Mouse (Mus musculus) MEL (cell line): ENCODE measurements around the gene Mpv17l2.

ENCODE experiments used
- BHLHE40 ChIP-seq: IDR thresholded peaks from 2 replicates; pipeline ENCODE4 v1.6.1; 2012; ENCODE audit warnings: low read depth, mild to moderate bottlenecking, inconsistent platforms, low read length, improper control_type of control experiment, borderline replicate concordance
- CTCF ChIP-seq, 3 experiments: IDR thresholded peaks in 2 of 3; conservative IDR thresholded peaks in 1 of 3; 2 replicates each; pipeline ENCODE4 v1.5.1; 2011 to 2012; ENCODE audit warnings: low read length in 3 of 3, low read depth in 2 of 3, mild to moderate bottlenecking in 2 of 3, improper control_type of control experiment in 1 of 3, inconsistent platforms in 1 of 3, mixed read lengths in 1 of 3, moderate library complexity in 1 of 3; ENCODE audit not compliant: control insufficient read depth in 1 of 3, insufficient read depth in 1 of 3, poor library complexity in 1 of 3, severe bottlenecking in 1 of 3
- EP300 ChIP-seq, 2 experiments: IDR thresholded peaks; 2 replicates each; pipeline ENCODE4 v1.6.1; 2011; ENCODE audit warnings: improper control_type of control experiment in 2 of 2, low read length in 2 of 2, low read depth in 1 of 2, mild to moderate bottlenecking in 1 of 2
- GATA1 ChIP-seq: IDR thresholded peaks from 2 replicates; pipeline ENCODE4 v1.6.1; 2011; ENCODE audit warnings: low read depth, low read length, improper control_type of control experiment
- JUND ChIP-seq: IDR thresholded peaks from 2 replicates; pipeline ENCODE4 v1.6.1; 2011; ENCODE audit warnings: low read depth, mild to moderate bottlenecking, improper control_type of control experiment, low read length
- MAX ChIP-seq: IDR thresholded peaks from 2 replicates; pipeline ENCODE4 v1.6.1; 2011; ENCODE audit warnings: low read length, improper control_type of control experiment
- MEF2A ChIP-seq: IDR thresholded peaks from 2 replicates; pipeline ENCODE4 v1.6.1; 2014; ENCODE audit warnings: low read depth, mild to moderate bottlenecking, inconsistent platforms, low read length, improper control_type of control experiment; ENCODE audit not compliant: poor library complexity, insufficient replicate concordance, severe bottlenecking; ENCODE audit errors: extremely low read depth
- MYC ChIP-seq: IDR thresholded peaks from 2 replicates; pipeline ENCODE4 v1.6.1; 2011; ENCODE audit warnings: low read depth, mild to moderate bottlenecking, low read length, improper control_type of control experiment, moderate library complexity
- POLR2AphosphoS2 ChIP-seq: IDR thresholded peaks from 2 replicates; pipeline ENCODE4 v1.6.1; 2011; ENCODE audit warnings: low read length, improper control_type of control experiment
- SMC3 ChIP-seq: IDR thresholded peaks from 2 replicates; pipeline ENCODE4 v1.6.1; 2011; ENCODE audit warnings: low read depth, low read length, improper control_type of control experiment
- TCF12 ChIP-seq: IDR thresholded peaks from 2 replicates; pipeline ENCODE4 v1.6.1; 2014; ENCODE audit warnings: low read depth, mild to moderate bottlenecking, inconsistent platforms, low read length, improper control_type of control experiment, moderate library complexity
- USF1 ChIP-seq: IDR thresholded peaks from 2 replicates; pipeline ENCODE4 v1.6.1; 2014; ENCODE audit warnings: low read depth, mild to moderate bottlenecking, inconsistent platforms, low read length, improper control_type of control experiment, moderate library complexity
- ZMIZ1 ChIP-seq: IDR thresholded peaks from 2 replicates; pipeline ENCODE4 v1.6.1; 2012; ENCODE audit warnings: low read depth, mild to moderate bottlenecking, inconsistent platforms, low read length, improper control_type of control experiment, moderate library complexity
- ZNF384 ChIP-seq: IDR thresholded peaks from 2 replicates; pipeline ENCODE4 v1.6.1; 2012; ENCODE audit warnings: low read depth, mild to moderate bottlenecking, inconsistent platforms, low read length, improper control_type of control experiment

DNA sequence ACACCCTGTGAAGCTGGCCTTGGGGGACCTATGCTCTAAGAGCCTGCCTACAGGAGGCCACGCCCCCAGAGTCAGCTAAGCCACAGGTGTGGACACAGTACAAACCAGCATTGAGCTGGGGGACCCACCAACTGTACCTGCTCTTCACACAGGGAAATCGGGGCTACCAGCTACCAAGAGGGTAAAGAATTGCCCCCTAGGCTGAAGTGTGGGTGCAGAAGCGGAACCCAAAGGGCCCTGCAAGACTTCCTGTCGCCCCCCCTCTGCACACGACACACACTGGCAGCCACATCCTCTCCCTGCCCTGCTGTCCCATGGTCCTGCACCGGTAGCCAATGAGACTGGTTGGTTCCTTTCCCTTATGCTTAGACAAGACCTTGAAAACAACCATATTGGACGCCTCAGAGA is 30.6 kb upstream of the Mpv17l2 start:
- TF ChIP-seq POLR2AphosphoS2 (no peak), ZNF384 (no peak), MYC (peak; percentile 59; the same call in 1 of the 2 replicates), CTCF (IDR thresholded peaks at IDR 0.05 in 2 of 3, conservative IDR thresholded peaks at IDR 0.05 in 1 of 3; ENCODE audit: control insufficient read depth in 1 of 3, insufficient read depth in 1 of 3, low read depth in 2 of 3, low read length in 3 of 3, poor library complexity in 1 of 3, severe bottlenecking in 1 of 3) (no peak), TCF12 (no peak), SMC3 (no peak), BHLHE40 (no peak), MAX (peak; percentile 48), EP300 (IDR thresholded peaks at IDR 0.05; ENCODE audit: low read depth in 1 of 2, low read length in 2 of 2) (0 out of 4 replicates have a peak, but pooled peaks of 1 of the 2 experiments have one; percentile 4), USF1 (0 out of 2 replicates have a peak, but pooled peaks have one; percentile 31), JUND (no peak), GATA1 (no peak), MEF2A (no peak), ZMIZ1 (no peak)
